Mouse (Mus musculus) liver, embryonic 12.5 days (tissue): ENCODE measurements at regions not wholly inside any gene's neighbourhood (a gene's known extent, or its start where the extent isn't known, plus 50 kb on each side); places are given as distances from the start of the nearest gene placed in this dataset.
A peak's percentile ranks its signal among the peaks of the same experiment; 100 is the strongest.

Experiments used
- ATAC-seq: fragments of 200-750 bp; cut with Nextera tagmentation; 2 replicates; pipeline ENCODE4 v1.8.0; 2017; ENCODE audit warnings: moderate number of reproducible peaks, mild to moderate bottlenecking, moderate library complexity
- H3K27ac ChIP-seq: fragments of 300-500 bp; sonication (generic); 2 replicates; pipeline ENCODE4 v1.5.1; 2016; ENCODE audit warnings: mild to moderate bottlenecking
- H3K27me3 ChIP-seq: fragments of 300-500 bp; sonication (generic); replicated peaks from 2 replicates; pipeline ENCODE4 v1.6.1; 2016; ENCODE audit warnings: mild to moderate bottlenecking, moderate library complexity
- H3K36me3 ChIP-seq: fragments of 300-500 bp; sonication (generic); 2 replicates; pipeline ENCODE4 v1.6.1; 2016; ENCODE audit warnings: mild to moderate bottlenecking, moderate library complexity
- H3K4me1 ChIP-seq: fragments of 300-500 bp; sonication (generic); 2 replicates; pipeline ENCODE4 v1.6.1; 2016
- H3K4me2 ChIP-seq: fragments of 300-500 bp; sonication (generic); 2 replicates; pipeline ENCODE4 v1.6.1; 2016; ENCODE audit warnings: mild to moderate bottlenecking, moderate library complexity
- H3K4me3 ChIP-seq: fragments of 300-500 bp; sonication (generic); 2 replicates; pipeline ENCODE4 v1.5.1; 2016; ENCODE audit warnings: mild to moderate bottlenecking, moderate library complexity
- H3K9ac ChIP-seq: fragments of 300-500 bp; sonication (generic); 2 replicates; pipeline ENCODE4 v1.6.1; 2016; ENCODE audit warnings: mild to moderate bottlenecking, moderate library complexity
- H3K9me3 ChIP-seq: fragments of 300-500 bp; sonication (generic); replicated peaks from 2 replicates; pipeline ENCODE4 v1.6.1; 2016; ENCODE audit warnings: mild to moderate bottlenecking, moderate library complexity
- WGBS: fragments of 180-500 bp; shearing (Covaris S2); methylation state at CpG from one replicate; pipeline ENCODE4 v1.1.7; 2016; ENCODE audit not compliant: insufficient replicate concordance; 5-methylcytosine and 5-hydroxymethylcytosine counted together

- Histone ChIP-seq H3K4me2 (0 out of 2 replicates have a peak overlapping the region, but pooled peaks have one; percentile 2), H3K27ac (peak overlapping the region; percentile 69), H3K36me3 (no peaks in the 10 kb centered on the region), H3K9ac (no peak overlapping the region), H3K27me3 (no peaks in the 10 kb centered on the region), H3K4me1 (0 out of 2 replicates have a peak, but pooled peaks cover 3% of the 10 kb centered on the region), H3K9me3 (no peaks in the 10 kb centered on the region), H3K4me3 (no peak overlapping the region)
- no peak for ATAC-seq
- 65% methylated on average over 11 of the region's 11 CpGs for WGBS
These were observed 255.4 kb upstream of the Dio3 start for GRCm38 (mm10) chr12:110023192-110024101.

DNA sequence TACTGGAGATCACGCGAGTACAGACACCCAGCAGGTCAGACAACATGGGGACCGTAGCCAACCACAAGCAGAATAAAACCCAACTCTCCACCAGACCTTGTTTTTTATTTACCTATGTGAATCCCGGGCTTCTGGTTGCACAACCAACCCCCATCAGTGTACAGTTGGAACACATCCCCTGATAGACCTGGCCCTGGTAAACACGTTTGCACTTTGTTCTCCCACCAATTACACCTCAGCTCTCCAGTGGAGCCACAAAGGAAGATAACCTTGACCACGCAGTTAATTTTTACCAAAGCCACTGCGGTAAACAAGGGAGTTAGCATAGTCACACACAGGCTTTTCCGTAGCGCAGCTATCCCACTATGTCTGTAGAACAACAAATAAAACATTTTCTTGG, 254.6 kb upstream of the Dio3 start:
- H3K27me3 ChIP-seq = no peaks in the 10 kb centered on the region
- peak overlapping the region; percentile 69 for H3K27ac ChIP-seq
- peak; percentile 78 for ATAC-seq
- WGBS = 59% methylated on average over 9 of the region's 9 CpGs
- H3K4me1 ChIP-seq = 0 out of 2 replicates have a peak, but pooled peaks cover 3% of the 10 kb centered on the region
- H3K4me3 ChIP-seq = no peak overlapping the region
- H3K36me3 ChIP-seq = no peaks in the 10 kb centered on the region
- H3K4me2 ChIP-seq = peak overlapping the region; percentile 36; the same call in 1 of the 2 replicates
- H3K9me3 ChIP-seq = no peaks in the 10 kb centered on the region
- no peak overlapping the region for H3K9ac ChIP-seq

GRCm38 (mm10) chr12:110025171-110025570, 253.7 kb upstream of the Dio3 start:
- no peak for ATAC-seq
- WGBS = 67% methylated on average over 7 of the region's 7 CpGs
- 0 out of 2 replicates have a peak, but pooled peaks cover 3% of the 10 kb centered on the region for H3K4me1 ChIP-seq
- H3K27me3 ChIP-seq = no peaks in the 10 kb centered on the region
- H3K4me3 ChIP-seq = no peak overlapping the region
- peak overlapping the region; percentile 62 for H3K27ac ChIP-seq
- H3K9me3 ChIP-seq = no peaks in the 10 kb centered on the region
- H3K9ac ChIP-seq = no peak overlapping the region
- peak overlapping the region; percentile 36 for H3K4me2 ChIP-seq
- H3K36me3 ChIP-seq = no peaks in the 10 kb centered on the region

- no peak for ATAC-seq
- H3K27me3 ChIP-seq = no peaks in the 10 kb centered on the region
- H3K4me1 ChIP-seq = 0 out of 2 replicates have a peak, but pooled peaks cover 3% of the 10 kb centered on the region
- WGBS = 69% methylated on average over 11 of the region's 11 CpGs
- H3K9ac ChIP-seq = no peak overlapping the region
- H3K9me3 ChIP-seq = no peaks in the 10 kb centered on the region
- H3K4me2 ChIP-seq = no peak overlapping the region
- H3K27ac ChIP-seq = no peak overlapping the region
- no peaks in the 10 kb centered on the region for H3K36me3 ChIP-seq
- H3K4me3 ChIP-seq = no peak overlapping the region
These were observed 252.7 kb upstream of the Dio3 start for GRCm38 (mm10) chr12:110026033-110026750.

DNA sequence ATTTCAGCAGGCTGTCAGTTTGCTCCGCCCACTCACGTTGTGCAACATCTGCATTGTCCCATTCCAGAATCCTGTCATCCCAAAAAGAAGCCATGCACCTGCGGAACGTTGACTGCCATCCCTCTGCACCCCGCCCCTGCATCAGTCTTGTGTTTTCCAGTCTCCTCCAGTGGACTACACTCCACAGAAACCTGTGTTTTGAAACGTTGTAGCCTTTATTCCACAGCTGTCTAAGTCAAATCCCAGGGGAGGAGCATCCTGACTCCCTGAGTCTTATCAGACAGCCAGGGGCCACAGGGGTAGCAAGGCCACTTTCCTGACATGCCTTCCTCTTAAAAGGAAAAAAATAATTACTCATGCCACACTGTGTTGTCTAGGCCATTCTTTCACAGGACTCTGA, 251.5 kb upstream of the Dio3 start:
- H3K27me3 ChIP-seq = no peaks in the 10 kb centered on the region
- H3K4me3 ChIP-seq = no peak overlapping the region
- 0 out of 2 replicates have a peak, but pooled peaks cover 3% of the 10 kb centered on the region for H3K4me1 ChIP-seq
- H3K9me3 ChIP-seq = no peaks in the 10 kb centered on the region
- H3K4me2 ChIP-seq = no peak overlapping the region
- no peak overlapping the region for H3K9ac ChIP-seq
- H3K27ac ChIP-seq = no peak overlapping the region
- no peak for ATAC-seq
- H3K36me3 ChIP-seq = no peaks in the 10 kb centered on the region
- 53% methylated on average over 6 of the region's 6 CpGs for WGBS

GRCm38 (mm10) chr12:110027976-110028375, 250.9 kb upstream of the Dio3 start:
- Histone ChIP-seq H3K4me1 (0 out of 2 replicates have a peak, but pooled peaks cover 3% of the 10 kb centered on the region), H3K4me2 (no peak overlapping the region), H3K9ac (no peak overlapping the region), H3K36me3 (no peaks in the 10 kb centered on the region), H3K27ac (no peak overlapping the region), H3K27me3 (no peaks in the 10 kb centered on the region), H3K4me3 (no peak overlapping the region), H3K9me3 (no peaks in the 10 kb centered on the region)
- ATAC-seq = no peak
- 64% methylated on average over 12 of the region's 12 CpGs for WGBS

DNA sequence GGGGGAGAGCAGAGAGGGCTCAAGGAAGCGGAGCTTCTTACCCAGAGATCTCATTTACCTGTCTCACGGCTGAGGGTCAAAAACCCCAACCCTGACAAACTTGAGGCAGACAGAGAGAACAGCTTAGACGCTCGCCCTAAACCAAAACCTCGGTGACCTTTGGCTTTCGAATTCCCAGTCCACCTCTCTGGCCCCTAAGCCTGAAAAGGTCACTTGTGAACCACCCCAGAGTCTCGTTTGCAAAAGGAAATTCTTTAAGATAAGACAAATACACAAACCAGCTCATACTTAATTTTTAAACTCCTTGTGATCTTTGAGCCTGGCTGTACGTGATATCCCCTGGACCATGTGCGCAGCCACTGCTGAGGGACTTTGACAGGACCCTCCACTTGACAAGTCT, 250.2 kb upstream of the Dio3 start:
- H3K9me3 ChIP-seq = no peaks in the 10 kb centered on the region
- H3K9ac ChIP-seq = no peak overlapping the region
- WGBS = 48% methylated on average over 9 of the region's 9 CpGs
- H3K4me3 ChIP-seq = no peak overlapping the region
- no peaks in the 10 kb centered on the region for H3K36me3 ChIP-seq
- 0 out of 2 replicates have a peak, but pooled peaks cover 3% of the 10 kb centered on the region for H3K4me1 ChIP-seq
- H3K4me2 ChIP-seq = no peak overlapping the region
- no peak overlapping the region for H3K27ac ChIP-seq
- H3K27me3 ChIP-seq = no peaks in the 10 kb centered on the region
- ATAC-seq = no peak

DNA sequence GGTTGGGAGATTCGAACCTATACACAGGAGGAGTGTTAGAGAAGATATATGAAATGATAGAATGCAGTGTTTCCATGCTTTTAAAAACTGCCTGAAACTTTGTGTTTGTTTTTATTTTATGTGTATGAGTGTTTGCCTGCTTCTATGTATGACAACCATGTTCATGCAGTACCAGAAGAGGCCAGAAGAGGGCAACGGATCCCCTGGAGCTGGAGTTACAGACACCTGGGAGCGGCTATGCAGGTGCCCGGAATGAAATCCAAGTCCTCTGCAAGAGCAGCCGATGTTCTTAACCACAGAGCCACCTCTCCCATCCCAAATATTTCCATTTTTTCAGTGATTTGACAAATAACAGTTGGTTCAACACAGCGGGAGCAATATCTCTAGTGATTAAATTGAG, 247.5 kb upstream of the Dio3 start:
- Histone ChIP-seq H3K9ac (no peak overlapping the region), H3K4me3 (no peak overlapping the region), H3K4me2 (no peak overlapping the region), H3K27me3 (no peaks in the 10 kb centered on the region), H3K27ac (no peak overlapping the region), H3K36me3 (no peaks in the 10 kb centered on the region), H3K9me3 (no peaks in the 10 kb centered on the region), H3K4me1 (no peaks in the 10 kb centered on the region)
- WGBS = 53% methylated on average over 6 of the region's 6 CpGs
- ATAC-seq = no peak

DNA sequence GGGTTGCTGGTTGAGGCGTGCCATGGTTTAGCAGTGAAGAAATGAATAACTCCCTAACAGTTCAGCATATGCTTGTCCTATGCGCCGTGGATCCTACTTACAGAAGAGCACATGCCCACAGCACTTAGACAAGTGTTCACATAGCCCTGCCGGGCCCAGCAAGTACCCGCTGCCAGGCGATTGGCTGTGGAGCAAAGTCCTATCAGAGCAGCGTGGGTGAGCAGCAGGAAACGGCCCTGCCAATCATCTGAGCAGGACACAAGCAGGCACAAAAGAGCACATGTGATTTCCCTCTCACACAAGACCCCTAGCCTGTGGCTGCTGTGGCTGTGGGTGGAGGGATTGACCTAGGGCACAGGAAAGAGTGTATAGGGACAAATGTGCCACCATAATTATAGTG, 243.7 kb upstream of the Dio3 start:
- no peak overlapping the region for H3K4me3 ChIP-seq
- 60% methylated on average over 8 of the region's 8 CpGs for WGBS

DNA sequence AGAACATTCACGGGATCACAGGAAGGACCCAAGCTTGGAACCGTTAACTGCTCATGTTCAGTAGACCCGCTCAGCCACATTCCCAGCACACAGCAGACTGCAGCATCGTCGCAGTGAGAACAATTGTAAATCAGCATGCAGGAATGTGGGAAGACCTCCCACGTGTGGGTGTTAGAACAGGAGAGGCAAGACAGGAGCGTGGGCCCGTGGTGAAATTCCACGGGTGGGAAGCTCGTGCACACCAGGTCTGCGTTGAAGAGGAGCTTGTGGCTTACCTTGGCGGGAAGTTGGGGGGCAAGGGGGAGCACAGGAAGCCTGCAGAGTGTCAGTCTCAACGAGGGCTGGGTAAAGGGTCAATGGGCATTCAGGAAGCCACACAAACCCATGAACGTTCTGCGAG, 238.2 kb upstream of the Dio3 start:
- ATAC-seq = no peak
- Histone ChIP-seq H3K4me1 (no peaks in the 10 kb centered on the region), H3K9me3 (no peaks in the 10 kb centered on the region), H3K27me3 (no peaks in the 10 kb centered on the region; the same call in 1 of the 2 replicates), H3K36me3 (no peaks in the 10 kb centered on the region), H3K4me3 (no peak overlapping the region), H3K9ac (no peak overlapping the region), H3K4me2 (no peak overlapping the region), H3K27ac (no peak overlapping the region)
- 54% methylated on average over 15 of the region's 15 CpGs for WGBS

More for the DNA sequence above, 243.7 kb upstream of the Dio3 start:
- Histone ChIP-seq H3K36me3 (no peaks in the 10 kb centered on the region), H3K9ac (no peak overlapping the region), H3K9me3 (no peaks in the 10 kb centered on the region), H3K4me2 (no peak overlapping the region), H3K27ac (no peak overlapping the region), H3K27me3 (no peaks in the 10 kb centered on the region), H3K4me1 (no peaks in the 10 kb centered on the region)
- ATAC-seq = no peak

DNA sequence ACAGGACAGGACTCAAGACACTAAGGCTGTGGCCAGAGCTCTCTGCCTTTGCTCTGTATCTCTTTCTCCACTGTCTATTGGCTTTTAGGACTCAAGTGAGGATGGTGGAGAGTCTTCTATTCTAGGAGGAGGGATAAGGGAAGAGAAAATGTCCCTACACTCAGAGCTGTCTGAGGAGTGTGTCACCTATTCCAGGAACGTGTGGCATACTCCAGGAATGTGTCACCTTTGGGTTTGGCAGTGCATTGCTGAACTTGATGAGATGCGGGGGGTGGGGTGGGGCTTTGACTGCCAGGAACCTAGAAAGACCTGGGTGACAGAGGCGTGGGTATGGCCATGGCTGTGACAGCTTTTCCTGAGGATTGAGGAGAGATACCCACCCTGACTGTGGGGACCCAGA, 237.1 kb upstream of the Dio3 start:
- H3K4me3 ChIP-seq = no peak overlapping the region
- no peaks in the 10 kb centered on the region; the same call in 1 of the 2 replicates for H3K27me3 ChIP-seq
- H3K36me3 ChIP-seq = no peaks in the 10 kb centered on the region
- no peak for ATAC-seq
- WGBS = 44% methylated on average over 3 of the region's 3 CpGs
- no peaks in the 10 kb centered on the region for H3K9me3 ChIP-seq
- no peaks in the 10 kb centered on the region for H3K4me1 ChIP-seq
- H3K4me2 ChIP-seq = no peak overlapping the region
- no peak overlapping the region for H3K9ac ChIP-seq
- no peak overlapping the region for H3K27ac ChIP-seq

DNA sequence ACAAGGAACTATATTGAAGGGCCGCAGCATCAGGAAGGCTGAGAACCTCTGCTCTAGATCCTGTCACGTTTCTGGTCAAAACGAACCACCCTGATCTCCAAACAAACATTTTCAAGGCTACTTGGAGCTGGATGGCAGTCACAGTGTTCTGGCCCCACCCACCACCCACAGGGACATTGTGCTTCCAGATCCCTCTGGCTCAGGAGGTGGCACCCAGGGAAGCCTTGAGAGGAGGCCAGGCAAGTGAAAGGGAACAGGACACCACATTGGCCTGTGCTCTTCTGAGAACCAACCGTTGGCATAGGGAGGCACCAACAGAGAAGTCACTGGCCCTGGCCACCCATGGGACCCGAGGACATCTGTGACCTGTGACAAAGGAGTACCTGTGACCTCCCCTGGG, 234.6 kb upstream of the Dio3 start:
- Histone ChIP-seq H3K4me2 (no peak overlapping the region), H3K4me3 (no peak overlapping the region), H3K27ac (no peak overlapping the region), H3K36me3 (no peaks in the 10 kb centered on the region), H3K9ac (no peak overlapping the region), H3K4me1 (no peaks in the 10 kb centered on the region), H3K27me3 (no peaks in the 10 kb centered on the region; the same call in 1 of the 2 replicates), H3K9me3 (no peaks in the 10 kb centered on the region)
- ATAC-seq = no peak
- WGBS = 54% methylated on average over 5 of the region's 5 CpGs
